Mouse (Mus musculus) hindbrain, embryonic 12.5 days (tissue): ENCODE data around the gene Lamb2. TPM values are rescaled to one million over a fixed set of nuclear protein-coding genes. Genes with fewer than 3 reads are reported as not detected.

Experiments
- ATAC-seq: fragments of 200-750 bp; cut with Nextera tagmentation; 2 replicates; pipeline ENCODE4 v1.8.0; 2017; ENCODE audit warnings: moderate TSS enrichment; ENCODE audit not compliant: low FRiP score
- H3K27ac ChIP-seq: fragments of 300-500 bp; sonication (generic); 2 replicates; pipeline ENCODE4 v1.5.1; 2016; ENCODE audit warnings: mild to moderate bottlenecking
- H3K27me3 ChIP-seq: fragments of 300-500 bp; sonication (generic); 2 replicates; pipeline ENCODE4 v1.6.1; 2016; ENCODE audit warnings: mild to moderate bottlenecking
- H3K36me3 ChIP-seq: fragments of 300-500 bp; sonication (generic); 2 replicates; pipeline ENCODE4 v1.6.1; 2016; ENCODE audit warnings: mild to moderate bottlenecking
- H3K4me1 ChIP-seq: fragments of 300-500 bp; sonication (generic); 2 replicates; pipeline ENCODE4 v1.6.1; 2016
- H3K4me2 ChIP-seq: fragments of 300-500 bp; sonication (generic); replicated peaks from 2 replicates; pipeline ENCODE4 v1.6.1; 2016; ENCODE audit warnings: mild to moderate bottlenecking
- H3K4me3 ChIP-seq: fragments of 300-500 bp; sonication (generic); 2 replicates; pipeline ENCODE4 v1.5.1; 2016; ENCODE audit warnings: mild to moderate bottlenecking
- H3K9ac ChIP-seq: fragments of 300-500 bp; sonication (generic); 2 replicates; pipeline ENCODE4 v1.6.1; 2016; ENCODE audit warnings: mild to moderate bottlenecking, moderate library complexity
- H3K9me3 ChIP-seq: fragments of 300-500 bp; sonication (generic); replicated peaks from 2 replicates; pipeline ENCODE4 v1.6.1; 2016; ENCODE audit warnings: mild to moderate bottlenecking
- WGBS: fragments of 180-500 bp; shearing (Covaris S2); methylation state at CpG from one replicate; pipeline ENCODE4 v1.1.7; 2016; 5-methylcytosine and 5-hydroxymethylcytosine counted together
- polyA plus RNA-seq: library from polyadenylated mRNA; unstranded; fragments of >200 nt; fragmentation: Nextera tagmentation; extraction: Ambion mirVana; gene quantifications from 2 replicates; pipeline ENCODE4 v1.2.1, GENCODE M21; 2016

Gene Lamb2
- polyA plus RNA-seq, 1 experiment from 2014 or later, result 44.1 TPM

DNA sequence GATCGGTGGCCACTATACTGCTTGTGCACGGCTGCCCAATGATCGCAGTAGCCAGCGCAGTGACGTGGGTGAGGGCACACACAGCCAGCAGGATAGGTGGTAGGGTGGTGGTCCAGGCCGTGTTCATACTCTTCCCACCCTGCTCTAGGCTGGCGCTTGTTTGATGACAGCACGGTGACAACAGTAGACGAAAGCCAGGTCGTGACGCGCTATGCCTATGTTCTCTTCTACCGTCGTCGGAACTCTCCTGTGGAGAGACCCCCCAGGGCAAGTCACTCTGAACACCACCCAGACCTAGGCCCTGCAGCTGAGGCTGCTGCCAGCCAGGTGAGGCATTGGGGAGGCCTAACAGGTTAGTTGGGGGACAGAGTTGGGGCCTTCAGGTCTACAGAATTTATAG, 20.4 kb downstream of the Lamb2 start:
- 96% methylated on average over 15 of the region's 15 CpGs for WGBS
- Histone ChIP-seq H3K4me2 (no peak overlapping the region), H3K4me1 (no peaks in the 10 kb centered on the region), H3K27ac (no peak overlapping the region), H3K9ac (no peak overlapping the region; the same call in 1 of the 2 replicates), H3K9me3 (no peaks in the 10 kb centered on the region), H3K36me3 (peaks cover 87% of the 10 kb centered on the region), H3K27me3 (no peaks in the 10 kb centered on the region), H3K4me3 (no peak overlapping the region)
- ATAC-seq, result no peak

DNA sequence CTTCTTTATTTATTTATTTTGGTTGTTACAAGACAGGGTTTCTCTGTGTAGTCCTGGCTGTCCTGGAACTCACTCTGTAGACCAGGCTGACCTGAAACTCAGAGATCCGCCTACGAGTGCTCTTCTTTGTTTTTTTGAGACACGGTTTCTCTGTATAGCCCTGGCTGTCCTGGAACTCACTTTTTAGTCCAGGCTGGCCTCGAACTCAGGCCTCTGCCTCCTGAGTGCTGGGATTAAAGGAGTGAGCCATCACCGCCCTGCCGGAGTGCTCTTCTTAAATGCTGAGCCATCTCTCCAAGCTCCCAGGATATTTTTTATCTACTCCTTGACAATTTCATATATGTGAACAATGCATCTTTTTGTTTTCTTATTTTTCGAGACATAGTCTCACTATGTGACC, 27.4 kb downstream of the Lamb2 start:
- H3K4me3 ChIP-seq, result peak overlapping the region; percentile 69; the same call in 1 of the 2 replicates
- no peak overlapping the region for H3K27ac ChIP-seq
- H3K27me3 ChIP-seq, result no peaks in the 10 kb centered on the region
- no peak for ATAC-seq
- H3K4me1 ChIP-seq, result peaks cover 18% of the 10 kb centered on the region
- H3K4me2 ChIP-seq, result peak overlapping the region; percentile 88
- no peaks in the 10 kb centered on the region for H3K9me3 ChIP-seq
- no peak overlapping the region for H3K9ac ChIP-seq
- WGBS, result 91% methylated on average over 7 of the region's 7 CpGs
- H3K36me3 ChIP-seq, result peaks cover 41% of the 10 kb centered on the region

DNA sequence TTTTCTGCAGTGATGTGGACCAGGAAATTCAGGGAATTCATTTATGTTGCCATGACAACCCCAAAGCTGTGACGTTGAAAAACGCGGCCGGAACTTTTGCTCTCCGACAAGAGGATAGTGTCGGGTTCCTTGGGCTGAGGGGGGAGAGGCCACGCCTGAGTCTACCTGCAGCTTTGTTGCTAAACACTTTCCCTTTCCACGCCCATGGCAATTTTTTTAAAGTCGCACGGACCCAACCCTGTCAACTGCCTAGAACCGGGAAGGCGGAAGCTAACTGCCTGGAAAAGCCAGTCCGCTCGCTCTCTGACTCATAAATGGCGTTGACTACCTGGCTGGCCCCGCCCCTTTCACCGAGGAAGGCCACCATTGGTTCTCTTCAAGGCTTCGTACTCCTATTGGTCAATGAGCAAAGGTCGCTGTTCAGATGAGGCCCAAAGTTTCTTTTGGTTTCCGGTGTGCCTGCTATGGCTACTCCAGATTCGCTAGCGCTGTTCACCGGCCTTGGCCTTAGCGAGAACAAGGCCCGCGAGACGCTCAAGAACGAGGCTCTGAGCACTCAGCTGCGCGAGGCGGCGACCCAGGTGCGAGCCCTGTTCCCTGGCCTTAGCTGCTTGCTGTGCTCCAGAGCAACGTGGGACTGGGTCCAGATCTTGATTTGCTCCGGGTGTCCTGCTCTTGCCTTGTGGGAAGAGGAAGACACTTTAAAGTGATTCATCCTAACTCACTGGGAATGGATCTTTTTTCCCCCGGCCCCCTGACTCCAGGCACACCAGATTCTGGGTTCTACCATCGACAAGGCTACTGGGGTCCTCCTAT, 28.3 kb downstream of the Lamb2 start, which contains the start of gene Qars:
TSS of gene Qars (plus strand) at position 88 of the 816 bp plus-strand sequence.
- peak within 1 kb of the TSS; percentile 69 for H3K4me3 ChIP-seq
- peaks cover 41% of the 10 kb centered on the region for H3K36me3 ChIP-seq
- H3K27ac ChIP-seq, result peak within 1 kb of the TSS; percentile 58; the same call in 1 of the 2 replicates
- no peaks in the 10 kb centered on the region for H3K27me3 ChIP-seq
- no peaks in the 10 kb centered on the region for H3K9me3 ChIP-seq
- H3K4me2 ChIP-seq, result peak within 1 kb of the TSS; percentile 88
- 1% methylated on average over 37 of the region's 37 CpGs for WGBS
- peak within 1 kb of the TSS; percentile 64 for H3K9ac ChIP-seq
- peak; percentile 96 for ATAC-seq
- peaks cover 18% of the 10 kb centered on the region for H3K4me1 ChIP-seq

DNA sequence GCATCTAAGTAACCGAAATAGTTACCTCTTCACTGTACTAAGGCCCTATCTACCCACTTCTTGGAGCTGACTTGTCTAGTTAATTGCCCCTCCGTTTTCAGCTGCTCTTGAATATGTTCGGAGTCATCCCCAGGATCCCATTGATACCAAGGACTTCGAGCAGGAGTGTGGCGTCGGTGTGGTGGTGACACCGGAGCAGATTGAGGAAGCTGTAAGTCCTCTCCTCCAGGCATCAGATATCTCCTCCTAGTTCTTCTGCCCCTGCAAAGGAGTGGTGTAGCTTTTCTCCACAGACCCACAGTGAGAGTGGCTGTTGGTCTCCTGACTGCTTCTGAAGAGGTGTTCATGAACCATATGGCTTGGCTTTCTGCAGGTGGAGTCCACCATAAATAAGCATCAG, 29.2 kb downstream of the Lamb2 start:
- Histone ChIP-seq H3K27me3 (no peaks in the 10 kb centered on the region), H3K27ac (no peak overlapping the region), H3K36me3 (peaks cover 42% of the 10 kb centered on the region), H3K4me1 (peaks cover 18% of the 10 kb centered on the region), H3K9me3 (no peaks in the 10 kb centered on the region), H3K4me3 (peak overlapping the region; percentile 69), H3K9ac (peak overlapping the region; percentile 64; the same call in 1 of the 2 replicates), H3K4me2 (peak overlapping the region; percentile 88)
- ATAC-seq, result no peak
- 89% methylated on average over 7 of the region's 7 CpGs for WGBS

DNA sequence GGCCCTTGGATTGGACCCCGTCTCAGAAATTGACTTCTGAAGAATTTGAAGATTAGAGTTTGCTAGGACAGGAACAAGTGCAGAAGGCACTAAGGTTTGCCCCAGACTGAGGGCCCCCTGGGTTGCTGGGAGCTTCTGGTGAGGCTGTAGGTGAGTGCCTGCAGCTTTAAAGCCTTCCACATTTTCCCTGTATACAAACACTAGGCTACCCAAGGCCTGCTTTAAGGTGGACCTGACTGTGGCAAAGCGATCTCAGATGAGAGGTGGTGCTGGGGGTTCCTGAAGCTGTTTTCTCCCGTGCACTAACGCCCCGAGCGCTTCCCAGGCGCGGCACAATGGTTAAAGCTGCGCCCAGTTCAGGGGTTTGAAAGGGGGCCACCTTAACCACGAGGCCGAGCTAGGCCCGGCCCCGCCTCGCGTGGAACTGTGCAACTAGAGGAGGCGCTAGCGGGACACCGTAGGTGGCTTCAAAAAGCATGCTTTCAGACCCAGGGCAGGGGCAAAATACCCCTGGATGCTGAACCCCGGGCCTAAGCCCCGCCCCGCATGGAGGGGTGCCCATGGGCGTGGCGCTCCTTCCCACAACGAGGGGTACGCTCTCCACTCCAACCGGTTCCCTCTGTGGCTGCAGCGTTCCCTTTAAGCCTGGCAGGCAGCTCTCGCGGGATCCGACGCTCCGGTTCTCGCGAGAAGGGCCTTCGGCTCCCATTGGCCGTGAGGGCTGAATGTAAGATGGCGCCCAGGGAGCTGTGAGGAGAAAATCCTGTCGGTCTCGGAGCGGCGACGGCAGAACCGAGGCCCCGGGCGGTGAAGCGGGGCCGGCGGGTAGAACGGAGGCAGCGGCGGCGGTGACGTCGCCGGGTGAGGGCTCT, 37.1 kb downstream of the Lamb2 start, which contains the start of gene Qrich1:
TSS of gene Qrich1 (plus strand) at position 427 of the 872 bp plus-strand sequence.
- Histone ChIP-seq H3K9ac (peak within 1 kb of the TSS; percentile 96), H3K4me2 (peak within 1 kb of the TSS; percentile 71), H3K4me3 (peak within 1 kb of the TSS; percentile 67), H3K36me3 (peaks cover 39% of the 10 kb centered on the region), H3K27me3 (no peaks in the 10 kb centered on the region), H3K27ac (peak within 1 kb of the TSS; percentile 99), H3K9me3 (no peaks in the 10 kb centered on the region), H3K4me1 (peaks cover 23% of the 10 kb centered on the region)
- WGBS, result under 1% methylated on average over 55 of the region's 55 CpGs
- peak; percentile 96 for ATAC-seq

DNA sequence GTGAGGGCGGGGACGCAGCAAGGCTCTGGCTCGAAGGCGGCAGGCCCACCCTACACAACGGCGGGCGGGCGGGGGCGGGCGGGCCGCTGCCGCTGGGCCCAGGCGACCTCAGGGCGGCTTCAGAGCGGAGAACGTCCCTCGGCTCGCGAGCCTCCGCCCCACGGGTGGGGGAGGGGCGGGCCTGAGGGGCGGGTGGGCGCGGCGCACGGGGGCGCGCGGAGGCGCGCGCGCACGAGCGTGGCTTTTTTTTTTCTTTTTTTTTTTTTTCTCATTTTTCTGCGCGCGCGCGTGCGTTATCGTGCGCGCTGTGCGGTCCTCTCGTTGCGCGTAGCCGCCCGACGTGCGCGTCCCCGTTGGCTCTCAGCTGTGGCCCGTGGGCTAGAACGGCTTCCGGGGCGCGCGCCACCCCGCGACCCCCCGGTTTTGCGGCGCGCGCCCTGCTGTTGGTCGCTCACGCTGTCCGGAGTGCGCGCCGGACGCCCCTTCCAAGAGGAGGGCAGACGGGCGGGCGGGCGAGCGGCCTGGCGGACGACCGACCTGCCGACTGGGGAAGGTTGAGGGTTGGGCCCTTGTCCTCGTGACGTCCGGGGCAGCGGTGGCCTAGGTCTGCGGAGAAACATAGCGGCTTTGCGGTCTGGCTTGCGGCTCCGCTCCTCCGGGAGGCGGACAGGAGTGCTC, 37.9 kb downstream of the Lamb2 start:
- Histone ChIP-seq H3K4me1 (peaks cover 23% of the 10 kb centered on the region), H3K27me3 (no peaks in the 10 kb centered on the region), H3K9me3 (no peaks in the 10 kb centered on the region), H3K9ac (peak overlapping the region; percentile 96), H3K27ac (peak overlapping the region; percentile 99), H3K36me3 (peaks cover 31% of the 10 kb centered on the region), H3K4me2 (peak overlapping the region; percentile 71), H3K4me3 (peak overlapping the region; percentile 67)
- peak; percentile 85 for ATAC-seq
- 0% methylated on average over 74 of the region's 95 CpGs for WGBS

DNA sequence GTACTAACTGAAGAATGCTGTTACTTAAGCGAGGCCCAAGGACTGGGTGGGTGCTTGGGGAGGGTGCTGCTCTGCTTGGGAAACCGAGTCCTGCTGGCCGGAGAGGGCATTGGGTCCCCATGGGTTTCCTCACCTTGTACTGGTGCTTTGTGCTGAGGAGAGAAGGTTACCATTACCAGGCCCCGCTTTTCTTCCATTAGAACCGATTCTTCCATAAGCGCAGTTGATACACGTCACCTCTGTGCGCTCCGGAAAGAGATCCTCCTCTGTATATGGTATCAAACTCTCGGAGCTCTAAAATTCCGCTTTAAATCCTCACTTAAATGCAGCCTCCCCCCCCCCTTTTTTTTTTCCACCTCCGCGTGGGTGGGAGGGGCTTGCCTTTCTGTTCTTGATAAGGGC, 38.4 kb downstream of the Lamb2 start:
- no peaks in the 10 kb centered on the region for H3K27me3 ChIP-seq
- 1% methylated on average over 13 of the region's 13 CpGs for WGBS
- ATAC-seq, result no peak

DNA sequence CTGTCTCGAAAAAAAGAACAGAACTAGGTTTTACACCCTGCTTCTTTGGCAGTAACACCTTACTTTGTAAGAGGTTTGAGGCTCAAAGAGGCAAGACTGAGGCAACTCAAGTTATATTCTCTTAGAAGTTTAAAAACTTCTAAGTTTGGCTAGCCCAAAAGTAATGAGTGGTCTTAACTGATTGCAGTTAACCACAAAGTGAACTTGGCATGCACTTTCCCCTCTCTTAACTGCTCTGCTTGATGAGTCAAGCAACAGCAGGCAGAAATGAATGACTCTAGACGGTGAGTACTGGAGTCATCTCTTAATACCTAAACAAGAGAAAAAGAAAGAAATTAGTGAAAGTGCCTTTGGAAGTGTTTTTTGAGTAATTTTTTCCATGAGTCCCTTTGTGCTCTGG, 42.1 kb downstream of the Lamb2 start:
- Histone ChIP-seq H3K36me3 (peaks cover 6% of the 10 kb centered on the region; the same call in 1 of the 2 replicates), H3K27me3 (no peaks in the 10 kb centered on the region), H3K4me1 (peaks cover 14% of the 10 kb centered on the region), H3K27ac (no peak overlapping the region), H3K9me3 (no peaks in the 10 kb centered on the region), H3K4me3 (no peak overlapping the region), H3K9ac (no peak overlapping the region), H3K4me2 (no peak overlapping the region)
- 94% methylated on average over 2 of the region's 2 CpGs for WGBS
- no peak for ATAC-seq

More for the DNA sequence above, 38.4 kb downstream of the Lamb2 start:
- Histone ChIP-seq H3K4me1 (peaks cover 23% of the 10 kb centered on the region), H3K27ac (peak overlapping the region; percentile 99), H3K9ac (peak overlapping the region; percentile 96), H3K4me3 (peak overlapping the region; percentile 67), H3K4me2 (peak overlapping the region; percentile 71), H3K36me3 (peaks cover 26% of the 10 kb centered on the region), H3K9me3 (no peaks in the 10 kb centered on the region)

DNA sequence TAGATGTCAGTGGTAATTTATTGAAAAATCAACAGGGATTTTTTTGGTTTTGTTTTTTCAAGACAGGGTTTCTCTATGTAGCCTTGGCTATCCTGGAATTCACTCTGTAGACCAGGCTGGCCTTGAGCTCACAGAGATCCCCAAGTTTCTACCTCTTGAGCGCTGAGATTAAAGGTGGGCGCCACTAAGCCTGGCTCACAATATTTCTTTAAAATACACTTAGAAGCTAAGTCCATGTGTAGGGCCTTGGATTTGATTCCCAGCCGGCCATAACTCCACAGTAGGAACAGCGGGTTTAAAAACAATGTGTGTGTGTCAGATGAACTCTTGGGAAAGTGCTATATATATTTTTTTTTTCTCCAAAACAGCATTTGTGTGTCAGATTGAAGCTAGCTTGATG, 43.8 kb downstream of the Lamb2 start:
- H3K4me3 ChIP-seq, result no peak overlapping the region
- H3K9ac ChIP-seq, result no peak overlapping the region
- H3K27ac ChIP-seq, result no peak overlapping the region
- H3K4me2 ChIP-seq, result no peak overlapping the region
- no peaks in the 10 kb centered on the region for H3K9me3 ChIP-seq
- ATAC-seq, result no peak
- H3K4me1 ChIP-seq, result peaks cover 14% of the 10 kb centered on the region
- WGBS, result 97% methylated on average over 4 of the region's 4 CpGs
- peaks cover 8% of the 10 kb centered on the region; the same call in 1 of the 2 replicates for H3K36me3 ChIP-seq
- no peaks in the 10 kb centered on the region for H3K27me3 ChIP-seq

DNA sequence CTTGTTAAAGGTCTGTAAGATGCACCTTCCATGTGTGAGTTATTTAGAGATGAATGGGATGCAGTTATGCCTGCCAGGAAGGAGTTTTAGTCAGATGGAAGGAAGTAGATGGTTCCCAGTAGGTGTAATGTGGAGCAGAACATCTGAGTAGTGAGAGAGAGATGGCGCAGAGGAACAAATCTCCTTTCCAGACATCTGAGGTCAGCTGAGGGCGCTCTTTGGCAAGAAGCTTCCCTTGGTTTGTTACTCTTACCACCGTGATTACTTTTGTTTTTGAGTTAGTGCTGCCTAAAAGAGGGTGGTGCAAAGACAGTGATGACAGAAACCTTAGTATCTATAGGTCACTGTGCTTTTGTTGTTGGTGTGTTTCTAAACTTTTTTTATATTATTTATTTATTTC, 45.9 kb downstream of the Lamb2 start:
- Histone ChIP-seq H3K9me3 (no peaks in the 10 kb centered on the region), H3K4me3 (no peak overlapping the region), H3K4me1 (no peaks in the 10 kb centered on the region), H3K36me3 (peaks cover 29% of the 10 kb centered on the region), H3K4me2 (no peak overlapping the region), H3K27ac (no peak overlapping the region), H3K27me3 (no peaks in the 10 kb centered on the region), H3K9ac (no peak overlapping the region)
- ATAC-seq, result no peak
- 88% methylated on average over 3 of the region's 3 CpGs for WGBS

DNA sequence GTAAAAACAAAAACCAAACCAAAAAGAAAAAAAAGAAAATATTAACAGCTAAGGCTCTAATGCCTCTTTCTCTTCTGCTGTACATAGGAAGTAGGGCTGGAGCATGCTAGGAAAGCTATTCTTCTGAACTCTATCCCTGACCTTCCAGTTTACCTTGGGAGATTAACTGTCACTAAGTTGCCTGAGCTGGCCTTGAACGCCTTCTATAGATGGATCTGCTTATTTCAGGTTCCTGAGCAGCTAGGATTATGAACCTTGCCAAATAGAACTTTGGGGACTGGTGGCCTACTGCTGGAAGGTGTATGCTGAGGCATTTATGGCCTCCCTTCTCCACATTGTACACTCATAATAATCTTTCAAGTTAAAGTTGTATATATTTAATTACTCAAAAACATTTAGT, 51.4 kb downstream of the Lamb2 start:
- no peaks in the 10 kb centered on the region for H3K4me1 ChIP-seq
- no peak overlapping the region for H3K4me2 ChIP-seq
- H3K9me3 ChIP-seq, result no peaks in the 10 kb centered on the region
- no peak overlapping the region for H3K4me3 ChIP-seq
- H3K27me3 ChIP-seq, result no peaks in the 10 kb centered on the region
- no peak overlapping the region for H3K27ac ChIP-seq
- no peak for ATAC-seq
- peaks cover 73% of the 10 kb centered on the region for H3K36me3 ChIP-seq
- WGBS, result 83% methylated on average over 1 of the region's 1 CpGs
- H3K9ac ChIP-seq, result no peak overlapping the region

DNA sequence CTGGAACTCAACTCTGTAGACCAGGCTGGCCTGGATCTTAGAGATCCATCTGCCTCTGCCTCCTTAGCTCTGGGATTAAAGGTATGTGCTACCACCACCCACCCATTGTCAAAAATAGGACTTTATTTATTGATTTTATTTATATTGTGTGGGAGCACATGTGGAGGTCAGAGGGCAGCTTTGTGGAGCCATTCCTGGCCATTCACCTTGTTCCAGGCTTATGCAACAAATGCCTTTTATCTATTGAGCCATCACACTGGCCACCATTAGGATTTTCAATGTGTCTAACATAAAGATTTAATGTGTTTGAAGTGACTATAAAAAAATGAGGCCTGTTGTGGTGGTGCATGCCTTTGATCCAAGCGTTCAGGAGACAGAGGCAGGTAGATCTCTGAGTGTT, 52.0 kb downstream of the Lamb2 start:
- H3K4me3 ChIP-seq, result no peak overlapping the region
- no peak for ATAC-seq
- no peak overlapping the region for H3K4me2 ChIP-seq
- H3K27me3 ChIP-seq, result no peaks in the 10 kb centered on the region
- H3K36me3 ChIP-seq, result peaks cover 79% of the 10 kb centered on the region
- no peak overlapping the region for H3K27ac ChIP-seq
- H3K9ac ChIP-seq, result no peak overlapping the region
- H3K4me1 ChIP-seq, result no peaks in the 10 kb centered on the region
- WGBS, result 95% methylated on average over 1 of the region's 1 CpGs
- H3K9me3 ChIP-seq, result no peaks in the 10 kb centered on the region
